In genomic region chr17:30973332-30973731, GRCm38 (mm10) we compare ENCODE assay signal across 13 mouse cellular contexts. TPM values are rescaled to one million over a fixed set of nuclear protein-coding genes. Genes with fewer than 3 reads are reported as not detected.
DNase-seq lines count a peak whose midpoint lies in the region; ATAC-seq lines count a peak whose summit lies in the region.
"Had no signal": no experiment of that assay in that cellular context is flagged by ENCODE, and none has a peak within 500 bp of the region (broad histone marks: within the 10 kb centered on the region; RNA-seq: fewer than 3 reads in every experiment).

No protein-coding gene starts in this region.

- no peak overlapping the region for H3K27ac ChIP-seq in heart, embryonic 15.5 days
- no peak overlapping the region for H3K27ac ChIP-seq in heart, embryonic 10.5 days
- peak overlapping the region; percentile 47 for H3K27ac ChIP-seq in lung, embryonic 15.5 days
- H3K27ac ChIP-seq in stomach, embryonic 15.5 days: 0 out of 2 replicates have a peak overlapping the region, but pooled peaks have one; percentile 5
- no peak overlapping the region for H3K27ac ChIP-seq in forebrain, embryonic 12.5 days
- H3K27ac ChIP-seq: layer of hippocampus, adult 2 months; neural tube, embryonic 13.5 days had no signal

- no peak overlapping the region for H3K4me3 ChIP-seq in heart, embryonic 15.5 days
- H3K4me3 ChIP-seq in heart, embryonic 10.5 days: no peak overlapping the region
- H3K4me3 ChIP-seq in lung, embryonic 15.5 days: no peak overlapping the region
- no peak overlapping the region for H3K4me3 ChIP-seq in stomach, embryonic 15.5 days (replicated peaks)
- H3K4me3 ChIP-seq in forebrain, embryonic 12.5 days (replicated peaks): no peak overlapping the region
- H3K4me3 ChIP-seq: layer of hippocampus, adult 2 months; neural tube, embryonic 13.5 days had no signal

- H3K9me3 ChIP-seq in heart, embryonic 15.5 days (replicated peaks): no peaks in the 10 kb centered on the region
- no peaks in the 10 kb centered on the region for H3K9me3 ChIP-seq in heart, embryonic 10.5 days
- no peaks in the 10 kb centered on the region for H3K9me3 ChIP-seq in lung, embryonic 15.5 days
- H3K9me3 ChIP-seq in stomach, embryonic 15.5 days: no peaks in the 10 kb centered on the region
- H3K9me3 ChIP-seq in forebrain, embryonic 12.5 days: no peaks in the 10 kb centered on the region
- H3K9me3 ChIP-seq: neural tube, embryonic 13.5 days had no signal

- H3K4me2 ChIP-seq in heart, embryonic 15.5 days: no peak overlapping the region
- H3K4me2 ChIP-seq in lung, embryonic 15.5 days: no peak overlapping the region
- H3K4me2 ChIP-seq in stomach, embryonic 15.5 days: no peak overlapping the region
- no peak overlapping the region for H3K4me2 ChIP-seq in forebrain, embryonic 12.5 days
- H3K4me2 ChIP-seq: neural tube, embryonic 13.5 days had no signal

- H3K4me1 ChIP-seq in heart, embryonic 15.5 days (replicated peaks): peaks cover 10% of the 10 kb centered on the region
- H3K4me1 ChIP-seq in heart, embryonic 10.5 days: peaks cover 14% of the 10 kb centered on the region
- H3K4me1 ChIP-seq in lung, embryonic 15.5 days: peaks cover 7% of the 10 kb centered on the region; the same call in 1 of the 2 replicates
- H3K4me1 ChIP-seq in stomach, embryonic 15.5 days: 0 out of 2 replicates have a peak, but pooled peaks cover 2% of the 10 kb centered on the region
- no peaks in the 10 kb centered on the region for H3K4me1 ChIP-seq in forebrain, embryonic 12.5 days
- H3K4me1 ChIP-seq: neural tube, embryonic 13.5 days had no signal

- no peak overlapping the region for H3K9ac ChIP-seq in heart, embryonic 15.5 days
- H3K9ac ChIP-seq in lung, embryonic 15.5 days: no peak overlapping the region
- H3K9ac ChIP-seq in stomach, embryonic 15.5 days: no peak overlapping the region
- no peak overlapping the region for H3K9ac ChIP-seq in forebrain, embryonic 12.5 days
- H3K9ac ChIP-seq: neural tube, embryonic 13.5 days had no signal

- no peak for DNase-seq in heart, embryonic 10.5 days (ENCODE audit: low spot score)
- DNase-seq in lung, adult 18-20 months: no peak
- DNase-seq in kidney, postnatal 14 days: peak; percentile 59
- no peak for DNase-seq in testis, postnatal 14 days (ENCODE audit: low spot score)
- DNase-seq: cerebellum, adult 9-10 months; spleen, adult 18-20 months had no signal

- H3K36me3 ChIP-seq in heart, embryonic 15.5 days: no peaks in the 10 kb centered on the region
- no peaks in the 10 kb centered on the region for H3K36me3 ChIP-seq in heart, embryonic 10.5 days
- H3K36me3 ChIP-seq in lung, embryonic 15.5 days: no peaks in the 10 kb centered on the region
- no peaks in the 10 kb centered on the region for H3K36me3 ChIP-seq in stomach, embryonic 15.5 days
- no peaks in the 10 kb centered on the region for H3K36me3 ChIP-seq in forebrain, embryonic 12.5 days (replicated peaks)
- H3K36me3 ChIP-seq: neural tube, embryonic 13.5 days had no signal

- peak; percentile 75 for ATAC-seq in heart, embryonic 15.5 days (replicated peaks; ENCODE audit: insufficient number of reproducible peaks, insufficient read depth, low FRiP score, low read depth)
- ATAC-seq in lung, embryonic 15.5 days (ENCODE audit: borderline replicate concordance, extremely low read depth, low FRiP score, low TSS enrichment): peak; percentile 80
- peak; percentile 79; the same call in 1 of the 2 replicates for ATAC-seq in stomach, embryonic 15.5 days (ENCODE audit: insufficient read depth, low FRiP score, low read depth)
- no peak for ATAC-seq in forebrain, embryonic 12.5 days (ENCODE audit: low FRiP score)

- 46% methylated on average over 6 of the region's 6 CpGs for WGBS in heart, embryonic 15.5 days
- whole genome bisulfite sequencing in heart, embryonic 10.5 days: 65% methylated on average over 6 of the region's 6 CpGs
- 38% methylated on average over 6 of the region's 6 CpGs for WGBS in lung, embryonic 15.5 days
- WGBS in stomach, embryonic 15.5 days: 39% methylated on average over 6 of the region's 6 CpGs
- WGBS in forebrain, embryonic 12.5 days: 87% methylated on average over 6 of the region's 6 CpGs

- no peaks in the 10 kb centered on the region; the same call in 1 of the 2 replicates for H3K27me3 ChIP-seq in heart, embryonic 15.5 days
- H3K27me3 ChIP-seq in heart, embryonic 10.5 days (ENCODE audit: insufficient read depth, poor library complexity, severe bottlenecking): no peaks in the 10 kb centered on the region
- H3K27me3 ChIP-seq in lung, embryonic 15.5 days: no peaks in the 10 kb centered on the region
- H3K27me3 ChIP-seq in stomach, embryonic 15.5 days (replicated peaks): no peaks in the 10 kb centered on the region
- no peaks in the 10 kb centered on the region for H3K27me3 ChIP-seq in forebrain, embryonic 12.5 days
- H3K27me3 ChIP-seq: neural tube, embryonic 13.5 days had no signal

RNA-seq across cellular contexts. Expression of gene Umodl1, which starts 18.9 kb away (rescaled TPM):
- 0.11 and 1.9 TPM in 2 replicates for polyA plus RNA-seq in heart, embryonic 15.5 days (2015; fragmentation: Nextera tagmentation; extraction: Ambion mirVana)
- polyA plus RNA-seq in heart, embryonic 10.5 days (2016; fragmentation: Nextera tagmentation; extraction: Ambion mirVana): 0.06 and 0.11 TPM in 2 replicates
- 0.21 and 0.72 TPM in 2 replicates for polyA plus RNA-seq in lung, embryonic 15.5 days (2015; fragmentation: Nextera tagmentation; extraction: Ambion mirVana)
- polyA plus RNA-seq in stomach, embryonic 15.5 days (2015; fragmentation: Nextera tagmentation; extraction: Ambion mirVana): not detected in 2 replicates
- 0.09 TPM in 1 of 2 replicates, not detected in the other for polyA plus RNA-seq in forebrain, embryonic 12.5 days (2016; fragmentation: Nextera tagmentation; extraction: Ambion mirVana)
- polyA plus RNA-seq: gonadal fat pad, adult 2 months; neural tube, embryonic 13.5 days had no signal

Comparison
In these comparisons a context has a peak if more than half of its experiments do, and no peak if none do; other contexts are left out.
1. H3K27ac ChIP-seq: peak in lung, embryonic 15.5 days (single experiment) and stomach, embryonic 15.5 days (single experiment); none in heart, embryonic 15.5 days (single experiment), heart, embryonic 10.5 days (single experiment) and forebrain, embryonic 12.5 days (single experiment).